In genomic region chr1:64691581-64691980, GRCm38 (mm10) we compare ENCODE assay signal across 8 mouse cellular contexts. TPM values are rescaled to one million over a fixed set of nuclear protein-coding genes. Genes with fewer than 3 reads are reported as not detected.
A peak's percentile ranks its signal among the peaks of the same experiment; 100 is the strongest.
DNase-seq lines count a peak whose midpoint lies in the region; ATAC-seq and TF ChIP-seq lines count a peak whose summit lies in the region.

No protein-coding gene starts in this region.

- H3K27ac ChIP-seq in gastrocnemius, adult 2 months, result peak overlapping the region; percentile 93
- peak overlapping the region; percentile 73; the same call in 1 of the 2 replicates for H3K27ac ChIP-seq in limb, embryonic 15.5 days
- H3K27ac ChIP-seq in stomach, postnatal 0 days (replicated peaks), result peak overlapping the region; percentile 86

- no peak for TF ChIP-seq EP300 in stomach, postnatal 0 days (optimal IDR thresholded peaks at IDR 0.05)

- no peaks in the 10 kb centered on the region for H3K36me3 ChIP-seq in limb, embryonic 15.5 days
- no peaks in the 10 kb centered on the region for H3K36me3 ChIP-seq in stomach, postnatal 0 days (ENCODE audit: control insufficient read depth, insufficient read depth, low read length)

- WGBS in limb, embryonic 15.5 days, result 2% methylated on average over 9 of the region's 9 CpGs
- 4% methylated on average over 9 of the region's 9 CpGs for WGBS in stomach, postnatal 0 days

- no peaks in the 10 kb centered on the region for H3K27me3 ChIP-seq in limb, embryonic 15.5 days
- no peaks in the 10 kb centered on the region for H3K27me3 ChIP-seq in stomach, postnatal 0 days (ENCODE audit: control insufficient read depth, insufficient read depth, low read length)

- no peak for ATAC-seq in limb, embryonic 15.5 days (ENCODE audit: insufficient number of reproducible peaks, low FRiP score, low TSS enrichment, low read depth)
- no peak for ATAC-seq in stomach, postnatal 0 days (ENCODE audit: low FRiP score, low TSS enrichment)

- peak overlapping the region; percentile 96 for H3K4me3 ChIP-seq in gastrocnemius, adult 2 months
- H3K4me3 ChIP-seq in limb, embryonic 15.5 days, result peak overlapping the region; percentile 89
- peak overlapping the region; percentile 89 for H3K4me3 ChIP-seq in stomach, postnatal 0 days (ENCODE audit: low read depth, low read length)

- H3K9ac ChIP-seq in limb, embryonic 15.5 days, result peak overlapping the region; percentile 84
- H3K9ac ChIP-seq in stomach, postnatal 0 days (ENCODE audit: low read length), result peak overlapping the region; percentile 87

- H3K9me3 ChIP-seq in limb, embryonic 15.5 days, result no peaks in the 10 kb centered on the region
- H3K9me3 ChIP-seq in stomach, postnatal 0 days (ENCODE audit: control insufficient read depth, low read length), result no peaks in the 10 kb centered on the region

- no peak for TF ChIP-seq CTCF in gastrocnemius, adult 2 months (IDR thresholded peaks at IDR 0.05)
- no peak for TF ChIP-seq CTCF in stomach, postnatal 0 days (IDR thresholded peaks at IDR 0.05; ENCODE audit: low read depth)

- intact Hi-C loops in gastrocnemius, adult 2 months (cut with DNase I), result loop anchor here (5.0 kb wide), 1 partner anchor 159 kb away; the partner anchor contains the start of gene Creb1

- H3K4me2 ChIP-seq in limb, embryonic 15.5 days, result peak overlapping the region; percentile 82
- peak overlapping the region; percentile 80 for H3K4me2 ChIP-seq in stomach, postnatal 0 days (replicated peaks; ENCODE audit: low read depth)

- H3K4me1 ChIP-seq in limb, embryonic 15.5 days, result peaks cover 13% of the 10 kb centered on the region
- H3K4me1 ChIP-seq in stomach, postnatal 0 days (replicated peaks; ENCODE audit: control insufficient read depth, insufficient read depth), result no peaks in the 10 kb centered on the region; the same call in 1 of the 2 replicates

- no peak for DNase-seq in gastrocnemius, adult 2 months
- no peak for DNase-seq in gastrocnemius, postnatal 10 days
- DNase-seq in thymus, postnatal 0 days (ENCODE audit: low spot score), result peak; percentile 8
- DNase-seq in thymus, postnatal 4 days, result no peak
- DNase-seq in stomach, postnatal 0 days (ENCODE audit: low spot score), result no peak
- DNase-seq in right cerebral cortex, postnatal 4 days, result no peak
- DNase-seq in ovary, postnatal 36 days (ENCODE audit: low spot score), result no peak

RNA-seq across cellular contexts. Expression of gene Ccnyl1, which starts 1.3 kb away (rescaled TPM):
- 10 to 100 TPM; 19.7 to 20.5 TPM for total RNA-seq in gastrocnemius, adult 2 months (2021)
- 10 to 100 TPM; 20.0 to 25.1 TPM for total RNA-seq in gastrocnemius, postnatal 10 days (2021)
- polyA plus RNA-seq in thymus, postnatal 0 days (2015; fragmentation: Nextera tagmentation; extraction: Ambion mirVana), result 1.6 and 2.4 TPM in 2 replicates
- polyA plus RNA-seq in limb, embryonic 15.5 days (2015; fragmentation: Nextera tagmentation; extraction: Ambion mirVana), result 4.1 and 4.5 TPM in 2 replicates
- polyA plus RNA-seq in stomach, postnatal 0 days (2015; fragmentation: Nextera tagmentation; extraction: Ambion mirVana), result 3.9 and 4.0 TPM in 2 replicates

RNA-seq across cellular contexts. Expression of gene Fzd5, which starts 46.0 kb away (rescaled TPM):
- total RNA-seq in gastrocnemius, adult 2 months (2021), result 1 to 10 TPM; 1.2 to 2.3 TPM
- 1 to 10 TPM; 2.3 to 3.6 TPM for total RNA-seq in gastrocnemius, postnatal 10 days (2021)
- polyA plus RNA-seq in thymus, postnatal 0 days (2015; fragmentation: Nextera tagmentation; extraction: Ambion mirVana), result 0.91 and 1.1 TPM in 2 replicates
- 1.8 and 1.9 TPM in 2 replicates for polyA plus RNA-seq in limb, embryonic 15.5 days (2015; fragmentation: Nextera tagmentation; extraction: Ambion mirVana)
- 3.7 and 3.8 TPM in 2 replicates for polyA plus RNA-seq in stomach, postnatal 0 days (2015; fragmentation: Nextera tagmentation; extraction: Ambion mirVana)
